Mouse (Mus musculus): Measurements from ENCODE around the gene Klf12.

- peak; percentile 58 for TF ChIP-seq CTCF (IDR thresholded peaks at IDR 0.05; ENCODE audit: low read depth)
- TF ChIP-seq EP300 (IDR thresholded peaks at IDR 0.05; ENCODE audit: low read depth) = no peak
Measured at GRCm38 (mm10) chr14:100009790-100010382, 274.6 kb downstream of the Klf12 start.
